Mouse (Mus musculus) midbrain, postnatal 0 days (tissue): ENCODE data around the gene Gm42417. TPM values are rescaled to one million over a fixed set of nuclear protein-coding genes. Genes with fewer than 3 reads are reported as not detected.

ENCODE experiments used
- ATAC-seq: fragments of 200-750 bp; cut with Nextera tagmentation; 2 replicates; pipeline ENCODE4 v1.8.0; 2017; ENCODE audit warnings: moderate number of reproducible peaks, mild to moderate bottlenecking, moderate TSS enrichment, moderate library complexity; ENCODE audit not compliant: low FRiP score
- DNase-seq: peaks from one replicate; pipeline ENCODE4 v3.0.0-alpha.2; 2015; ENCODE audit warnings: low spot score
- H3K27ac ChIP-seq: fragments of 300-500 bp; sonication (generic); 2 replicates; pipeline ENCODE4 v1.5.1; 2014; ENCODE audit warnings: low read depth, mild to moderate bottlenecking, low read length, mixed read lengths
- H3K27me3 ChIP-seq: fragments of 300-500 bp; sonication (generic); 2 replicates; pipeline ENCODE4 v1.6.1; 2014; ENCODE audit warnings: low read length, control low read depth, mixed read lengths; ENCODE audit not compliant: insufficient read depth
- H3K36me3 ChIP-seq: fragments of 300-500 bp; sonication (generic); 2 replicates; pipeline ENCODE4 v1.6.1; 2014; ENCODE audit warnings: low read length, control low read depth, mixed read lengths; ENCODE audit not compliant: insufficient read depth
- H3K4me1 ChIP-seq: fragments of 300-500 bp; sonication (generic); 2 replicates; pipeline ENCODE4 v1.6.1; 2014; ENCODE audit warnings: mild to moderate bottlenecking, control low read depth, antibody characterized with exemption, low read length, mixed read lengths; ENCODE audit not compliant: insufficient read depth
- H3K4me2 ChIP-seq: fragments of 300-500 bp; sonication (generic); 2 replicates; pipeline ENCODE4 v1.6.1; 2014; ENCODE audit warnings: low read depth, mild to moderate bottlenecking, low read length, mixed read lengths; ENCODE audit not compliant: poor library complexity, severe bottlenecking
- H3K4me3 ChIP-seq: fragments of 300-500 bp; sonication (generic); 2 replicates; pipeline ENCODE4 v1.5.1; 2014; ENCODE audit warnings: low read depth, mild to moderate bottlenecking, low read length, moderate library complexity
- H3K9ac ChIP-seq: fragments of 300-500 bp; sonication (generic); replicated peaks from 2 replicates; pipeline ENCODE4 v1.6.1; 2014; ENCODE audit warnings: mild to moderate bottlenecking, low read length, moderate library complexity, mixed read lengths; ENCODE audit not compliant: poor library complexity, severe bottlenecking
- H3K9me3 ChIP-seq: fragments of 300-500 bp; sonication (generic); 2 replicates; pipeline ENCODE4 v1.6.1; 2016; ENCODE audit warnings: low read length, control low read depth
- CTCF ChIP-seq: IDR thresholded peaks from 2 replicates; pipeline ENCODE4 v1.5.1; 2016; ENCODE audit warnings: antibody characterized with exemption, mild to moderate bottlenecking
- WGBS: fragments of 180-500 bp; shearing (Covaris S2); extraction: QIAGEN DNeasy Blood & Tissue Kit; methylation state at CpG from one replicate; pipeline ENCODE4 v1.1.7; 2014; 5-methylcytosine and 5-hydroxymethylcytosine counted together
- polyA plus RNA-seq: library from polyadenylated mRNA; unstranded; fragments of >200 nt; fragmentation: Nextera tagmentation; extraction: Ambion mirVana; gene quantifications from 2 replicates; pipeline ENCODE4 v1.2.1, GENCODE M21; 2015
- total RNA-seq: library from RNA; depleted of rRNA; stranded (reverse); fragments of >200 nt; gene quantifications from 2 replicates; pipeline ENCODE4 v1.2.3, GENCODE M21; 2014

Gm42417 gene
- total and polyA plus RNA-seq, 2 experiments from 2014 or later = 0.42 TPM; not detected in 1

DNA sequence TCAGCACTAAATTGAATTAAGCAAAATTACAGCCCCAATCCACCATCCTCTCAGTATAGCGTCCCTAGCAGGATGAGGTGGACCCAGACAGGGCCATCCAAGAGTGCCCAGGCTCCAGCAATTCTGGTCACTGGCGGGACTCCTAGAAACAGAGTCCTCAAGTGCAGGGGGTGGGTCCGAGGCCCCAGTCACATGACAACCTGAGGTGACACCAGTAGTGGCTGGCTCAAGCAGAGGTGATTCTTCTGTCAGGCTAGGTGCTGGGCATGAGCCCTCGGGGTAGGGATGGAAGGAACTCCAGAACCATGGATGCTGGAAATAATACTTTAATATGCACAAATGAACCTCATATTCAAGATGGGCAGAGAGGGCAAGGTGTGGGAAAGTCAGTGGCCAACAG lies 23.2 kb upstream of the Gm42417 start:
- no peaks in the 10 kb centered on the region for H3K36me3 ChIP-seq
- H3K27me3 ChIP-seq = no peaks in the 10 kb centered on the region
- ATAC-seq = no peak
- 75% methylated on average over 4 of the region's 4 CpGs for WGBS
- no peak overlapping the region for H3K27ac ChIP-seq
- no peak overlapping the region for H3K9ac ChIP-seq
- DNase-seq = no peak
- no peaks in the 10 kb centered on the region for H3K9me3 ChIP-seq
- H3K4me1 ChIP-seq = peaks cover 6% of the 10 kb centered on the region; the same call in 1 of the 2 replicates
- no peak overlapping the region for H3K4me2 ChIP-seq
- no peak for TF ChIP-seq CTCF
- H3K4me3 ChIP-seq = no peak overlapping the region

GRCm38 (mm10) chr1:36560903-36561302 lies 21.7 kb upstream of the Gm42417 start:
- WGBS = 69% methylated on average over 6 of the region's 6 CpGs
- no peak for DNase-seq
- H3K9ac ChIP-seq = no peak overlapping the region

DNA sequence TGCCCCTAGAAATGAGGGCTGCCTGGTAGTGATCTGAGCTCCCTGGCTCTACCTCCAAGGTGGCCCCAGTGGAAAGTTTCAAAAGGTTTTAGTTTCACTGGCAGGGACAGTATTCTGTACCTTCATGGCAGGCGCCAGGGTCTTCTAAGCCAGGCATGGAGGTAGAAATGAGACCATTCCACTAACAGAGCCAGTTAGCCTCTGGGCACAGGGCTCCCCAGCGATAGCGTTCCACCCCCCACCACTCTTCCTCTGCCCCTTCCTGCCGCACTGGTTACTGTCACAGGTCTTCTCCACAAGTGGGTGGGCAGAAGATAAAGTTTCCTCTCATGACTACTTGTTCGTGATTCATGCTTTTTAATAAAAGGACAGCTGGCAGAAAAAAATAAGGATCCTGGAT lies 20.7 kb upstream of the Gm42417 start:
- Histone ChIP-seq H3K4me2 (no peak overlapping the region), H3K4me3 (no peak overlapping the region), H3K36me3 (peaks cover 5% of the 10 kb centered on the region; the same call in 1 of the 2 replicates), H3K4me1 (peaks cover 16% of the 10 kb centered on the region; the same call in 1 of the 2 replicates), H3K9me3 (no peaks in the 10 kb centered on the region), H3K27me3 (no peaks in the 10 kb centered on the region), H3K9ac (no peak overlapping the region), H3K27ac (no peak overlapping the region)
- TF ChIP-seq CTCF = no peak
- ATAC-seq = no peak
- no peak for DNase-seq
- WGBS = 76% methylated on average over 5 of the region's 5 CpGs

More at GRCm38 (mm10) chr1:36560903-36561302, 21.7 kb upstream of the Gm42417 start:
- Histone ChIP-seq H3K4me1 (peaks cover 6% of the 10 kb centered on the region; the same call in 1 of the 2 replicates), H3K4me3 (no peak overlapping the region), H3K9me3 (no peaks in the 10 kb centered on the region), H3K27me3 (no peaks in the 10 kb centered on the region), H3K27ac (no peak overlapping the region), H3K4me2 (no peak overlapping the region), H3K36me3 (no peaks in the 10 kb centered on the region)
- no peak for ATAC-seq
- TF ChIP-seq CTCF = no peak

GRCm38 (mm10) chr1:36559256-36559655 lies 20.0 kb upstream of the Gm42417 start:
- WGBS = 5% methylated on average over 4 of the region's 4 CpGs
- TF ChIP-seq CTCF = no peak
- no peak overlapping the region for H3K4me2 ChIP-seq
- H3K4me3 ChIP-seq = no peak overlapping the region
- no peaks in the 10 kb centered on the region for H3K9me3 ChIP-seq
- no peak overlapping the region for H3K9ac ChIP-seq
- no peak overlapping the region for H3K27ac ChIP-seq
- H3K36me3 ChIP-seq = peaks cover 10% of the 10 kb centered on the region
- no peaks in the 10 kb centered on the region for H3K27me3 ChIP-seq
- H3K4me1 ChIP-seq = peaks cover 19% of the 10 kb centered on the region; the same call in 1 of the 2 replicates
- ATAC-seq (no peak), DNase-seq (no peak)

GRCm38 (mm10) chr1:36558031-36558993 lies 19.1 kb upstream of the Gm42417 start, which contains the start of gene Sema4c:
Gene Sema4c, minus strand, starts transcription at chr1:36558349.
- Histone ChIP-seq H3K9me3 (no peaks in the 10 kb centered on the region), H3K9ac (peak within 1 kb of the TSS; percentile 97), H3K27me3 (no peaks in the 10 kb centered on the region), H3K4me1 (peaks cover 19% of the 10 kb centered on the region; the same call in 1 of the 2 replicates), H3K27ac (peak within 1 kb of the TSS; percentile 93), H3K4me3 (peak within 1 kb of the TSS; percentile 94), H3K36me3 (peaks cover 20% of the 10 kb centered on the region), H3K4me2 (peak within 1 kb of the TSS; percentile 96)
- DNase-seq = peak; percentile 78
- WGBS = under 1% methylated on average over 58 of the region's 69 CpGs
- no peak for TF ChIP-seq CTCF
- ATAC-seq = peak; percentile 48
